Mouse (Mus musculus) skeletal muscle tissue, adult 2 months (tissue): Measurements from ENCODE around the gene Tnfrsf19.
A peak's percentile ranks its signal among the peaks of the same experiment; 100 is the strongest.

ENCODE experiments used
- DNase-seq: peaks from one replicate; pipeline ENCODE4 v3.0.0-alpha.2; 2012; ENCODE audit warnings: low read depth, low spot score

Tnfrsf19 gene

DNA sequence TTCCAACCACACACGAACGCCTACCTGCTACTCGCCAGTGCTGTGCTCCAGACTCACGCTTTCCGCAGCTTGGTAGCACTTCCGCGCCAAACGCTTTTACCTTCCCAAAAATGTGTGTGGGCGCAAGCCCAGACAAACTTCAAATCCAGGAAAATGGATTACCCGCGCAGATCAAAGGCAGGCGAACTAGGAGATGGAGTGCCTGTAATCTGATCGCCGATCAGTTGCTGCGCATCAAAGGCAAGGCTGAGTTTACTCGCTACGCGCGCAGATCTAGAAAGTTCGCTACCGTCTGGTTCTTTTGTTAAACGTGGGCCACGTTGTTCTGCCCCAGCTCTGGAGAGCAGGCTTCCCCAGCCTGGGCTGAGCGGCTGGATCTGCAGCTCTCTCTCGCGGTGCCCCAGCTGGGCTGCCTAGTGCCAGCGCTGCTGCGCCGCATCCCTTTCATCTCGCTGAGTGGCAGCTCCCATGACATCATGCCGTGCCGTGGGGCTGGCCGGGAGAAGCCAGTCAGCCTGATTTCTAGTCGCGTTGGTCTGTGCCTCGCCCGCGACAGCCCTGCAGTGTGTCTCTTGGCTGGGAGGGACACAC is at the start of gene Tnfrsf19:
Gene Tnfrsf19, minus strand, starts transcription at position 400 of the 591 bp plus-strand sequence.
- peak; percentile 70 for DNase-seq

DNA sequence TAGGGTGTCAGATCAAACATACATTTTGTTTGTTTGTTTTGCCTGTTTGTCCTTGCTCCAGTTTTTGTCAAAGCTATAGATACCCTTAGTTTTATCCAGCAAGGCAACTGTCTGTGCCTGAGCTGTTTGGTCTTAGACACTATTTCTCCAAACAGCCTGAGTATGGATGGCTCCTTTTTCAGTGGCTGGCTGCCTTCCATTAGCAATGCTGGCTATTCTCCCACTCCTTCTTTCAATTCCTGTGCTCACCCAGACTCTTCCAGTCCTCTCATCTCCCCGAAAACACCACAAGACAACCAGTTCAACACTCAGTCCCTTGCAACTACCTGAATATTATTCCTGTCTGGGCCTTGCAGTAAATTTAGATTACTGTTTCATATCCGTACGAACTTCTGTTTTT is 45.8 kb upstream of the Tnfrsf19 start:
- DNase-seq: no peak

DNA sequence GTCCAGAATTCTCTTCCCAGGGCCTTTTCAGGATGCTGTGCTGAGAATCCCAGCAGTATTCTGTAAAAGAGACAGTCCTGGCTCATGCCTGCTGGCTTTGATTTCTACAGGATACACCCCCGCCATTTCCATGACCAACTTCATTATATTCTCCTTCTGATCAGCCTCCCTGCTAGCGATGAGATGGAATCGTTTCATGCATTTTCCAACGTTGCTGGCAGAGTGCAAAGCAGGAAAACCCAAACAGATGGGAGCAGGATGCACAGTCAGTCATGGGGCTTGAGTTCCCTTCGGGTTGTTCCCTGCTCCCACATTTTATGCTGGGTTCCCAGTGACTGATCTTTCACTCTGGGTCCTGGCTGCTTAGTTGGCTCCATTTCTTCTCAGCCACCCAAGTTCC is 44.7 kb upstream of the Tnfrsf19 start:
- DNase-seq: no peak

DNA sequence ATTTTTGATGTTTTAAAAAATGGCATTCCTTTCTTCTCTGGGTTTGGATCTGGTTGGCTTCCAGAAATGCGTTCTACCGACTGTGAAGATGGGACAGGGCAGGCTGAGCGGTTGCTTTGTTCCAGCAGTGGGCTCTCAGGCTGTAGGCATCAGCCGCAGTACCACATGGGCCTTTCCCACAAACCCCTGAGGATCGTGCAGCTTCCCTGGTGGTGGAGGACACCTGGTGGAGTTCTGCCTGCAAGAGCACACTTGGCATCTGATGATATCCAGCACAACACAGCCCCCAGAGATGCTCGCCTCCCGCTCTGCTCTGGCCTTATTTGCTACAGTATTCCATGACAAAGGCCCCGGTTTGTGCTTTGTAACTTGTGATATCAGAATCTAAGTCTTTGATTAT is 41.9 kb upstream of the Tnfrsf19 start:
- DNase-seq: no peak

DNA sequence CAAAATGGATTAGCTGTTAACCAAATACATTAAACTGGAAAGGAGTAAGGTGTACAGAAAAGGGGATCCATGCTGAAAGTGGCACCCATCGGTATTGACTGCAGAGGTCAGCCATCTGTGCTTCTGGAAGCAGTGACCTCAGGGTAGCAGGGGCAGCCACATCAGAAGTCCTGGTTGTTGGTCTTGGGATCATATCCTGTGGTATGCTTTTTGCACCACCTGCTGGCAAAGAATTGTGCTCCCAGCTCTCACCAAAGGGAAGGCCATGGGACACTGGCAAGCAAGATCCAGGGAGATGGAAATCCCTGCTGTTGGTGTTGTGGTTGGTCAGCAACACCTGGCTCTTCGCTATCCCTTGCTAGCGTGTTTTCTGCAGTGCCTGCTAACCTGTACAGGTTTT is 39.0 kb upstream of the Tnfrsf19 start:
- peak; percentile 25 for DNase-seq

- no peak for DNase-seq
Measured at GRCm38 (mm10) chr14:61069555-61069954, 23.3 kb upstream of the Tnfrsf19 start.

- DNase-seq: no peak
Measured at GRCm38 (mm10) chr14:61061729-61062128, 15.4 kb upstream of the Tnfrsf19 start.

- no peak for DNase-seq
Measured at GRCm38 (mm10) chr14:61059316-61059945, 13.1 kb upstream of the Tnfrsf19 start.

GRCm38 (mm10) chr14:61056962-61057361 is 10.7 kb upstream of the Tnfrsf19 start:
- DNase-seq: no peak

DNA sequence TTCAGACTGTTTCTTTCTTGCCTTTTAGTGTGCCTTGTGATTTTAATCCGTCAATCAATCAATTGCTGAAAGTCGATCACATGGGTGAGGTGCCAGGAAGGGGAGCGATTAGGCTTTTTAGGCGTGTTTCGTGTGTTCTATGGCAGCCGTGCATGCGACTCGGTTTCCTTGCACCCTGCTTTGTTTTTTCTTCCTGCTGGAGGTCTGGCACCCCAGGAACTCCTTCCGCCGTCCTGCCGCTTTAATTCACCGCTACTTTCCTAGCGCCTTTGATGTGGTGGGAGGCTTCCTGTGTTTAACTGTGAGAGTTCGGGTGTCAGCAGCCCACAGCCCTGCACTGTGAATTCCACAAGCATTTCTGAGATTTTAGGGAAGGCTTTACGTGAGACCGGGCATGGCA is 10.2 kb upstream of the Tnfrsf19 start:
- DNase-seq: no peak

- DNase-seq: no peak
Measured at GRCm38 (mm10) chr14:61055864-61056263, 9.6 kb upstream of the Tnfrsf19 start.

DNA sequence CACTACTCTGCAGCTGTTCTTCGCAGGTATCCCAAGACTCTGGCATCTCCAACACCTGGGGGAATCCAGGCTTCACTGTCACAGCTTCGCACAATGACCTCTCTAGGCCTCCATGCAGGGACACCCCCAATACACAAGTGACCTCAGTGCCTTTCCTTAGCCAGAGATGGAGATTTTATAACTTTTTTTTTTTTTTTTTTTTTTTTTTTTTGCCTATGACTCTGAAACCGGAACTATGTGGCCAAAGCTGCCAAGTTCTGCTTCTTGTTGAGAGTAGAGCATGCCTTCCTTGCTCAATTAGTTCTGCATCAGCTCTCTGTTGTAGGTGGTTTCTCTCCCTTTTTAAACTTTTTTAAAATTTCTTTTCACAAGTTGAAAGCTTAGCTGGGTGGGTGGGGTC is 5.9 kb upstream of the Tnfrsf19 start:
- no peak for DNase-seq

DNA sequence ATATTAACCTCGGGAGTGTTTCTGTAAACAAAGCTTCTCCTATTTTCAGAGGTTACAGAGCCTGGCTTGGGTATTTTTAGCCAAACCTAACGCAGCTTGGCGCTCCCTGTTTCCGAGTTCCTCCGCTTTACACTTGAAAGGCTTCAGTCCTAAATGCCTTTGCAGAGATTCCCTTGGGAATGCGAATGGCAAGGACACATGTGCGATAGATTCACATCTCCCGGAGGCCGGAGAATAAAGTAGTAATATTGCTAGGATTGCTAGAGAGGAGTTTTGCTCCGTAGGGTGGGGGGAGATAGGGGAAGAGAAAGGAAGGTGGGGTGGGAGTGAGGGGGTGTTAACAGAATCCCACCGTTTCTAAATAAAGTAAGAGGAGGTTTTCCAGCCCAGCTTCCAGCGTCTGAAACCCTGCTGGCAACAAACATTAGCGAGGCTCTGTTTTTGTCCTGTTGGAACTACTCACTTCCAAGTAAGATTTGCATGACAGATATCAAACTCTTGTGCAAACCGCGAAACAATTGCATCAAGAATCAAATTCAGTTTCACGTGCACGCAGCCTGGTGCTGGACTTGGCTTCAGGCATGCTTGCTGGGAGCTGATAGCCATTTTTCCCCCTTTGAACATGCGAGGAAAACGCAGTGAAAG is 722 bp downstream of the Tnfrsf19 start:
- peak; percentile 32 for DNase-seq

DNA sequence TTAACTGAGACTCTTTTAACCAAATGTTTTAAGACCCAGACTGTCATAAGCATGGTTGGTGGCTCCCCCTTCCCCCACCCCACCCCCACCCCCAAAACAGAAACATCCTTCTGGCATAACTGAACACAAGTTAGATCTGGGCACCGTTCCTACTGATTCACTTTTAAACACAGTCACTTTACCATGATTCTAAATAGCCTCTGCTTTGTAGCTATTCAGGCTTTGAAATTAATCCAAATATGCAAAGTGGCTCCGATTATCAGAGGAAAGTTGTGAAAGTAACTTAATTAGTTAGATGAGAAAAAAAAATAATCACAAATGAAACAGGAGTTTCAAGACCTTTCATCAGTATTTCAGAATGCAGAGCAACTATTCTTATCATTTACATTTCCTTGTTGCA is 2.0 kb downstream of the Tnfrsf19 start:
- no peak for DNase-seq

DNA sequence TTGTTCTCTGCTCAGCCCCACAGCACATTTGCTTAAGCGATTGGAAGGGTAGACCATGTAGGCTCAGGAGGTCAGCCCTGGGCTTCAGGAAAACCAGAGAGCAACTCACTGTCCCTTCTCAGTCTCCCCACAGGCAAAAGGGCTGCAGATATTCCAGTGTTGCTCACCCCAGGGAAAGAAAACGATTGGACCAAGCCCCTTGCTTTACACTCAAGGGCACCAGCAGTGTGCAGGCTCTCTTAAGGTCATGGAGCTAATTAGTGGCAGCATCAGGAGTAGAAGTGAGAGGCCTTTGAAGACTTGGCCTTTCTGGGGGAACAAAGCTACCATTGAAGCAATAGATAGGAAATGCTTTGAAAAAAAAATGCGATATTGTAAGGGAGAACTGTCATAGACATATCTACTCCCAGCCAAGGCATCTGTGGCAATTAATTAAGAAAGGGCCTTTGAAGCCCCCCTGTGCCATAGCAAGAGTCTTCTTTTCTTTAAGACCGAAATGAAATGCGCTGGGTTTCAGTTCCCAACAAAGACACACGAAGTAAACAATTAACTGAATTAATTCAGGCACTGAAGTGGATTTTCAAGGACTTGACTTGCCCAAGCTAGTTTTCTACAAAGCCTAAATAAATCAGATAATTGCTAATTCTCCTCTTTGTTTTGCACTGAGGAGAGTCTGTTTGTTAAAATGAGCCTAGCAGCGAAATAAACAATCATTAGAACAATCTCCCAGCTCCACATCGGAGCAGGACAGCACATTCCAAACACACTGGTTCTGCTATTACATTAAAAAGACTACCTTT is 2.6 kb downstream of the Tnfrsf19 start:
- DNase-seq: no peak

DNA sequence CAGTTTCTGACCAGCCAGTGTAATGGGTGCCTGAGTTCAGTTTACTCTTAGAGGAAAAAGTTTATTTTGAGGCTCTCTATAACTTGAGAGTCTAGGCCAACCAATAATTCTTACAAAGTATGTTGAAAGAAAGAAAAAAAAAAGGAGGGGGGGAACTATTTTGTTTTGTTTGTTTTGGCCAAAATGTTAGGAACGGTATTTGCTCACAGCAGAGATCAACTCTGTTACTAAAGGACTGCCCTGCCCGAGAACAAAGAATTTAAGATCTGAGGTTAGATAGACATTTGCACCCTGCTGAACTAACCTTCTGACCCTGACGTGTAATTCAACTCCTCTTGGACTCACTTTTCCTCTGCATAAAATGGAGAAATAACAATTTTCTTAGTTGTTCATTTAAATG is 4.0 kb downstream of the Tnfrsf19 start:
- no peak for DNase-seq

DNA sequence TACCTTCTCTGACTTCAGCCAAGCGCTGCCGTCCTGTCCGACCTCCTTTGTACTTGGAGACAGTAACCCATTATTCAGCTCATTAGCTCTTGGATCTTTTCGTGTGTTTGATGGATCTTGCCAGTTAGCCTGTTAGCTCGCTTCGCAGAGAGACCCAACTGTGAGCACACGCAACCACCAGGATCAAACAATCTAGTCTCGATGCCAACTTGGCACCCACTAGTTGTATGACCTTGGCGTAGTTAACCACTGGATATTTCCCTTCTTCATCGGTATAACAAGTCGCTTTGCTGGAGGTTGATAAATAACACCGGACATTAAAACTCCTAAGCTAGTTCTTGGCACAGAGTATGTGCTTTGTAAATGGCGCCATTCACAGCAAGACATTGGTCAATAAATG is 6.1 kb downstream of the Tnfrsf19 start:
- DNase-seq: no peak

- DNase-seq: no peak
Measured at GRCm38 (mm10) chr14:61038082-61038472, 8.2 kb downstream of the Tnfrsf19 start.

DNA sequence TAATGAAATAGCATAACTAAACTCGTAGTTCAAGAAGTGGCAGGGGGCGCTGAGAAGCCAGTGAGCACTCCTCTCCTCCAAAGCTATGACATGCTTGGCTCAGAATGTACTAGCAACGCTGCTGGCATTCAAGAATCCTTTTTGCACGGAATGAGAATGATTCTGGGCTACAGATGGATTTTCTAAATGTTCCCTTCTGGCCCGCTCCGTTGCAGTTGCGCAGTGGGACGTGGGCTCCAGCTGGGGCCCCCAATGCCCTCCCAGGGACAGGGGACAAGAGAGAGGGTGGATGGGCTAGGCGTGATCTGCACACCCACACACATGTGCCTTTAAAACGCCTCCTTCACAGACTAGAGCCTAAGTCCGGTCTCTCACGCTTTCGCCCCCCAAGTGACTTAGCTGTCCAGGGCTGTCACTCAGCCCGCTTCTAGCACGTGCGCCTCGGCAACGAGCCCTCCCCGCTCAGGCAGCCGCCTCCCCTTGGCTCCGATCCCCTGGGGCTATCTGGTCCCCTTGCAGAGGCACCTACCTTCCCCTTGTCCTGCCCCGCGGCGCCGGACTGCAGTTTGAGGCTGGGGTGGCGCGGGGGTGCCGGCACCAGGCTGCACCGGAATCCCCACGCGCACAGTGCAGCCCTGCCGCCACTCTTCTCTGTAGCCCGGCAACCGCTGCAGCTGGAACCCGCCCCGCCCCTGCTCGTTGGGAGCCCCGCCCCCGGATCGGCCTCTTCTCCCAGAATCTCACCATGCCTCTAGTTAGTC is 8.8 kb downstream of the Tnfrsf19 start:
- DNase-seq: no peak

DNA sequence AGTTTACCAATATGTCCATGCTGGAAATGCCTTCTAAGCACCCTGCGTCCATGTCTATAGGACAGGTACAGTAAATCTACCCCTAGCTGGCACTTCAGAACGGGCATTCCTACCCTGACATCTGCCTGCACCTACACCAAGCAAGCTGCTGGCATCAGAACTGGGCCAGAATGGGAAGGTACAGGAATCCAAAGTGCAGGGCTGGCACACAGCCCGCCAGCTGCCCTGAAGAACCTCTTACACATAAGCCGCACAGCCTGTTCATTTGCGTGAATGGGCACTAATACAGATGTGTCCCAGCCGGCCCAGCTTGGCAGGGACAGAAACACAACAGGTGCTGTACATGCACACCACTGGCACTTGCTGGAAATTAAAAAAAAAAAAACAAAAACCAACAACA is 15.9 kb downstream of the Tnfrsf19 start:
- no peak for DNase-seq

DNA sequence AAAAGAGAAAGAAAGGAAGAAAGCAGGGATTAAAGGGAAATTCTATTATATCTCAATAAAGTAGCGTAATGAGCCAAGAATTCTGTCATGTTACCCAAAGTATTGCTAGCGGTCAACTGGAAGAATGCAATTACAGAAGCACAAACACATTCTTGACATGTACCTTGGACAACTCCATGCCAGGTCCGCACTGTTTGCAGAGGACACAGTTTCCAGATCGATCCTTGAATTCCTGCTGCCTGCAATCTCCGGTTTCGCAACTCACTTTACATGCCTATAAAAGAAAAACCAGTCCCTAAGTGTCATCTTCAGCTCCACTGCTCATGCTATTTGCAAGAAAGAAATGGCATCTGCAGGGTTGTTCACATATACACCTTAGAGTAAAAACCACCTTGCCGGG is 22.3 kb downstream of the Tnfrsf19 start:
- DNase-seq: no peak

DNA sequence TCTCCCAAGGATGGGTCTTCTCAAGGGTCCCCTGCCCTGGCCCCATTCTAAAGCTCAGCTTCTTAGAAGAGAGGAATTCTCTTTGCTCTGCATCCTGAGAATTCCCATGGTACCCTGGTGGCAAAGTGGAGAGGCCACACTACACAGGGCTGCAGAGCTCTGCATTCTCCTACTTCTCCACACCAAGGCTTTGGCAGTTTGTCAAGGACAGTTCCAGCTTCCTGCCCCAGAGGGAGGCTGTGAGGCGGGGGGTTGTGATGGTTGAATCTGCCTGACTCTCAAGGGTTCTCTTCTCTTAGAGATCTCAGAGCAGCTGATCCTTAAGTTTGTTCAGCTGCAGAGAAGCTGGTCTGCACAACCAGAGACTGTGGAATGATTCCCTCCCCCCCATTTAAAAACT is 23.9 kb downstream of the Tnfrsf19 start:
- no peak for DNase-seq
